Mouse (Mus musculus): Measurements from ENCODE around the gene Cenpx. TPM values are rescaled to one million over a fixed set of nuclear protein-coding genes. Genes with fewer than 3 reads are reported as not detected.
"Not testable (repeated sequence)": the region's sequence is repeated elsewhere in the genome, so short reads cannot be mapped to it uniquely, and the experiment has no call there.

The Cenpx gene
- polyA plus RNA-seq, 1 experiment from 2014 or later = 112 TPM

DNA sequence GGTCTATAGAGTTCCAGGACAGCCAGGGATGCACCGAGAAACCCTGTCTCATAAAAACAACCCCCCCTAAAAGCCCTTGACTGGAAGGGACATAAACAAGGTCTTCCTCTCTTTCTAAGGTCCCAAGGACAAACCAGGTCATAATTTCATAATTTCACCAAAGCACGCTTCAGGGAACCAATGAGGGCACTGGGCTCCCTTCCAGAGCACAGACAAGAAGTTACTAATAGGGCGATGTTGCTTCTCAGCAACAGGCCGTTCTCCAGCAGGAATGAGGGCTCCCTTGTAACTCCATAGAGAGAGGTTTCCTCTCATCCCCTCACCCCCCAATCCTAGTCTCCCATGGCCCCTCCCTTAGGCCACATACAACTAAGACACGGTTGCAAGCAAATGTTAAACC lies 27.4 kb upstream of the Cenpx start:
- no peak overlapping the region for H3K9ac ChIP-seq (ENCODE audit: low read length)
- WGBS = 90% methylated on average over 5 of the region's 5 CpGs
- ATAC-seq (ENCODE audit: insufficient read depth, low FRiP score, low TSS enrichment) (no peak), DNase-seq (ENCODE audit: low spot score) (no peak)
- no peak overlapping the region for H3K27ac ChIP-seq (ENCODE audit: low read depth, low read length)
- H3K9me3 ChIP-seq (ENCODE audit: control insufficient read depth, low read length) = no peaks in the 10 kb centered on the region
- no peaks in the 10 kb centered on the region for H3K36me3 ChIP-seq (ENCODE audit: control insufficient read depth, insufficient read depth, low read length)
- H3K4me3 ChIP-seq (ENCODE audit: low read depth, low read length) = no peak overlapping the region
- no peaks in the 10 kb centered on the region for H3K4me1 ChIP-seq (ENCODE audit: control insufficient read depth, insufficient read depth, low read length)
- H3K4me2 ChIP-seq (ENCODE audit: low read depth) = no peak overlapping the region
- no peaks in the 10 kb centered on the region for H3K27me3 ChIP-seq (ENCODE audit: control insufficient read depth, insufficient read depth, low read length)

DNA sequence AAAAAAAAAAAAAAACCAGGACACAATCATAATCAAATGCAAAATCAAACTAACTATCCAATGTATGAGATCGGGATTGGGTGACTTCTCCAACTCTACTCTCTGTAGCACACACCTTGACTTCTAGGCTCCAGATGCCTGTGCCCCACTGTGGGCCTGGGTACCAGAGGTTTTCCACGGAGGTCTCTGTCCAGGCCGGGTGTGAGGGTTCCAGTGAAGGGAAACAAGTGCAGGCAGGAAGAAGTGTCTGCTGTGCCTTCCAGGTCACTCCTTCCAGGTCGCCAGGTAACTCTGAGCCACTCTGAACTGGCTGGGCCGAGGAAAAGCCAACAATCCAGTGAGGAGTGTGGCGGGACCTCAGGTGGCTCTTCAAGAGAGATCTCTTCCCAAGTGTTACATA lies 22.9 kb upstream of the Cenpx start:
- no peak for ATAC-seq (ENCODE audit: insufficient read depth, low FRiP score, low TSS enrichment)
- WGBS = 77% methylated on average over 6 of the region's 6 CpGs

DNA sequence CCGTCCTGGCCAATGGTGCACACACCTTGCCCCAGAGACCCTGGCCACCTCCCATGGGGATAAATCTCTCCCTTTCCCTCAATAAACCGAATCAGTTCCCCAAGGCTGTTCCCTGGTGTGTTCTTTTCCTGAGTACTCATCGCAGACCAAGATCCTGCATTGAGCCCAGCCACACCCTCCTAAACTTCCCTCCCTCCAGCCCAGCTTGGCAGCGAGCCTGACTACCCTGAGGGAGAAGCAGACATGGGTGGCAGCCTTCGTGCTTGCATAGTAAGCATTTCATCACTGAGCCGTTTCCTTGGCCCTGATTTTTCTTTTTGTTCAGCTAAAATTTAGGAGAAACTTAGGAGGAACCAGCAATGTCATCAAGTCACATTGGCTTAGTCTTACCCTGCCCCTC lies 20.0 kb upstream of the Cenpx start:
- Histone ChIP-seq H3K9ac (ENCODE audit: low read length) (no peak overlapping the region), H3K36me3 (ENCODE audit: control insufficient read depth, insufficient read depth, low read length) (no peaks in the 10 kb centered on the region), H3K9me3 (ENCODE audit: control insufficient read depth, low read length) (no peaks in the 10 kb centered on the region), H3K4me2 (ENCODE audit: low read depth) (no peak overlapping the region), H3K4me1 (ENCODE audit: control insufficient read depth, insufficient read depth, low read length) (no peaks in the 10 kb centered on the region), H3K4me3 (ENCODE audit: low read depth, low read length) (no peak overlapping the region), H3K27ac (ENCODE audit: low read depth, low read length) (no peak overlapping the region), H3K27me3 (ENCODE audit: control insufficient read depth, insufficient read depth, low read length) (no peaks in the 10 kb centered on the region)
- ATAC-seq (ENCODE audit: insufficient read depth, low FRiP score, low TSS enrichment) (no peak), DNase-seq (ENCODE audit: low spot score) (no peak)
- WGBS = 68% methylated on average over 6 of the region's 6 CpGs

More for the DNA sequence above, 22.9 kb upstream of the Cenpx start:
- DNase-seq (ENCODE audit: low spot score) = no peak
- Histone ChIP-seq H3K27me3 (ENCODE audit: control insufficient read depth, insufficient read depth, low read length) (no peaks in the 10 kb centered on the region), H3K36me3 (ENCODE audit: control insufficient read depth, insufficient read depth, low read length) (no peaks in the 10 kb centered on the region), H3K9ac (ENCODE audit: low read length) (no peak overlapping the region), H3K9me3 (ENCODE audit: control insufficient read depth, low read length) (no peaks in the 10 kb centered on the region), H3K4me1 (ENCODE audit: control insufficient read depth, insufficient read depth, low read length) (no peaks in the 10 kb centered on the region), H3K27ac (ENCODE audit: low read depth, low read length) (no peak overlapping the region), H3K4me2 (ENCODE audit: low read depth) (no peak overlapping the region), H3K4me3 (ENCODE audit: low read depth, low read length) (no peak overlapping the region)

DNA sequence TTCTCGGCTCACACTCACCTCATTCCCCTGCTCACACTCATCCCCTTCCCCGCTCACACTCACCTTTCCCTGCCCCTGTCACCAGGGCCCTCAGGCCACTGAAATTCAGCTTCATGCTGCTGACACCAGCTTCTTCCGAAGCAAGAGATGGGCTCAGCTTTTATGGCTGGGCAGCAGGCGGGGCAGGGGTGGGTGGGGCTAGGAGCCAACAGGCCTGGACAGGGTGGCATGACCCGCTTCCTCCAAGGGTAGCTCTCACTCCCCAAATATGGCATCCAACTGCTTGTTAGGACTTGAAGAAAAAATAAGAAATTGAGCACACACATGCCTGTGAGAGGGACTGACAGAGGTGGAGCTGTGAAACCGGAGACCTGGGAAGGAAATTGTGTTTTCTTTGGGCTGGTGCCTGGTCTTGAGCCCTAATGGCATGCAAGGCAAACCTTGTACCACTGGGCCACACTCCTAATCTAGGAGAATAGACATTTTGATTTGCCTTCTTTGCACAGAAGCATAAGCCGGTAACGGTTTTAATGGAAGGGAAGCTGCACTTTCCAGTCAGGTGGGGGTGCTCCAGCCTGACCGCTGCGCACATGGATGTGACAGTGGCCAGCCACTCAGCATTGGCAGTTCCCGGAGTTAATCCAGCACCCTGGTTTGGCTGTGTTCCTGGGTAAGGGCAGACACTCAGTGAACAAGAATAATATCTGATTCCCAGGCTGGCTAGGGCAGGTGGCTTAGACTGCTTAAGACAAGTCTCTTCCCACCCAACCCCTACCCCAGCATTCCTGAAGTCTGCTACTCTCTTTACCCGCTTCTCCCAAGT lies 18.5 kb upstream of the Cenpx start, which contains the start of gene Cbr2:
Gene Cbr2 (minus strand): TSS at position 257 of the 823 bp plus-strand sequence.
- Histone ChIP-seq H3K4me1 (ENCODE audit: control insufficient read depth, insufficient read depth, low read length) (no peaks in the 10 kb centered on the region), H3K36me3 (ENCODE audit: control insufficient read depth, insufficient read depth, low read length) (no peaks in the 10 kb centered on the region), H3K9me3 (ENCODE audit: control insufficient read depth, low read length) (no peaks in the 10 kb centered on the region), H3K4me3 (ENCODE audit: low read depth, low read length) (no peak within 1 kb of the TSS), H3K4me2 (ENCODE audit: low read depth) (no peak within 1 kb of the TSS), H3K27me3 (ENCODE audit: control insufficient read depth, insufficient read depth, low read length) (no peaks in the 10 kb centered on the region), H3K27ac (ENCODE audit: low read depth, low read length) (no peak within 1 kb of the TSS), H3K9ac (ENCODE audit: low read length) (no peak within 1 kb of the TSS)
- no peak for DNase-seq (ENCODE audit: low spot score)
- 78% methylated on average over 12 of the region's 12 CpGs for WGBS
- no peak for ATAC-seq (ENCODE audit: insufficient read depth, low FRiP score, low TSS enrichment)

DNA sequence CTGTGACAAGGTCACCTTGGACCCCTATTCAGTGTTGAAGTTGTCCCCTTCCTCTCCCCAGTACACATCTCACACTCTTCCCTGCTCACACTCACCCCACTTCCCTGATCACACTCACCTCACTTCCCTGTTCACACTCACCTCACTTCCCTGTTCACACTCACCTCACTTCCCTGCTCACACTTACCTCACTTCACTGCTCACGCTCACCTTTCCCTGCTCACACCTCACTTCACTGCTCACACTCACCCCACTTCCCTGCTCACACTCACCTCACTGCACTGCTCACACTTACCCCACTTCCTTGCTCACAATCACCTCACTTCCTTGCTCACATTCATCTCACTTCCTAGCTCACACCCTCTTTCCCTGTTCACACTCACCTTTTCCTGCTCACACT lies 17.9 kb upstream of the Cenpx start:
- WGBS = 96% methylated on average over 1 of the region's 1 CpGs
- no peaks in the 10 kb centered on the region for H3K27me3 ChIP-seq (ENCODE audit: control insufficient read depth, insufficient read depth, low read length)
- ATAC-seq (ENCODE audit: insufficient read depth, low FRiP score, low TSS enrichment) = no peak
- no peak overlapping the region for H3K27ac ChIP-seq (ENCODE audit: low read depth, low read length)
- DNase-seq (ENCODE audit: low spot score) = no peak
- H3K4me2 ChIP-seq (ENCODE audit: low read depth) = no peak overlapping the region
- H3K9ac ChIP-seq (ENCODE audit: low read length) = no peak overlapping the region
- H3K9me3 ChIP-seq (ENCODE audit: control insufficient read depth, low read length) = no peaks in the 10 kb centered on the region
- no peak overlapping the region for H3K4me3 ChIP-seq (ENCODE audit: low read depth, low read length)
- H3K36me3 ChIP-seq (ENCODE audit: control insufficient read depth, insufficient read depth, low read length) = no peaks in the 10 kb centered on the region
- peaks cover 1% of the 10 kb centered on the region; the same call in 1 of the 2 replicates for H3K4me1 ChIP-seq (ENCODE audit: control insufficient read depth, insufficient read depth, low read length)

DNA sequence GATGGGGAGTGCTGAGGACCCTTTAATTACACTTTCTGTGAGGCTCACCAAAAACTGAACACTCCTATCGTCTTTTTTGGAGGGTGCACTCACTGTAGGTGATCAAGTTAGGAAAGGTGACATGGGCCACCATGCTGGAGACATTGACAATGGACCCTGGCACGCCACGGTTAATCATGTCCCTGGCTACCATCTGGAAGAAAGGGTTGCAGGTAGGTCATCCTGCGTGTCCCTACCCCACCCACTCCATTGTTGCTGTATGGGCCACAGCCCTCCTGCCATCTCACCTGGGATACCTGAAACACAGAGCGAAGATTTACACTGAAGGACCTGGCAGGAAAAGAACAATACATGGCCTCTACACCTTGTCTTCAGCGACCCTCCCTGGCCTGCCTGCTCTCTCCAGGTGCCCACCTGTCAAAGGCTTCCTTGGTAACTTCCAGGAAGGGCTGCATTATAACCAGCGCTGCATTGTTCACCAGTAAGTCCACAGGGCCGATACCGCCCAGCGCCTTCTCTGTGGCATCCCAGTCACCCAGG lies 16.9 kb upstream of the Cenpx start:
- ATAC-seq (ENCODE audit: insufficient read depth, low FRiP score, low TSS enrichment) = no peak
- no peak overlapping the region for H3K9ac ChIP-seq (ENCODE audit: low read length)
- DNase-seq (ENCODE audit: low spot score) = no peak
- H3K4me3 ChIP-seq (ENCODE audit: low read depth, low read length) = no peak overlapping the region
- 83% methylated on average over 10 of the region's 10 CpGs for WGBS
- peaks cover 2% of the 10 kb centered on the region; the same call in 1 of the 2 replicates for H3K4me1 ChIP-seq (ENCODE audit: control insufficient read depth, insufficient read depth, low read length)
- no peak overlapping the region for H3K4me2 ChIP-seq (ENCODE audit: low read depth)
- H3K9me3 ChIP-seq (ENCODE audit: control insufficient read depth, low read length) = no peaks in the 10 kb centered on the region
- no peaks in the 10 kb centered on the region for H3K27me3 ChIP-seq (ENCODE audit: control insufficient read depth, insufficient read depth, low read length)
- H3K36me3 ChIP-seq (ENCODE audit: control insufficient read depth, insufficient read depth, low read length) = no peaks in the 10 kb centered on the region
- no peak overlapping the region for H3K27ac ChIP-seq (ENCODE audit: low read depth, low read length)

DNA sequence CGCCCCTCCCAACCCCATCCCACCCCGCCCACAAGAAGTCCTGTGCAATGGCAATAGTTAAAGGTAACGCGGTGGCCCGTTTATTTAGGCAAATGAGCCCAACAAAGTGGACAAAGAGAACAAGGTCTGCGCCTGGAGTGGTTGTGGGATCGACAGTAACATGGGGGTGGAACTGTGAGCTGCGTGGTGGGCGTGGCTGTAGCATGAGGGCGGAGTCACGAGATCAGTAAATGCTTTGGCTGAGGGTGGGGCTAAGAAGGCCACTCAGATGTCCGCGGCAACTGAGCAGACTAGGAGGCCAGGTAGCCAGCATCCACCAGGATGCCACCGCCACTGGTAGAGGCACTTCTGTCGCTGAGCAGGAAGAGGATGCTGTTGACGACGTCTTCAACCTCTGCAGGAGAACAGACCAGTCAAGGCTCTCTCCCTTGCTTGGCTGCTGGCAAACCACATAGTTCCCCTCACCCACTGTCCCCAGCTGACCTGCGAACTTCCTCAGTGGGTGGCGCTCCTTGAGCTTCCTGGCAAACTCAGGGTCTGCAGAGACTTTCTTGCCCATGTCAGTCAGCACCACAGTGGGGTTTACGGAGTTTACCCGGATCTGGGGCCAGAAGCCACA lies 16.0 kb upstream of the Cenpx start:
- not testable (repeated sequence) for H3K27ac ChIP-seq (ENCODE audit: low read depth, low read length); ATAC-seq (ENCODE audit: insufficient read depth, low FRiP score, low TSS enrichment); H3K36me3 ChIP-seq (ENCODE audit: control insufficient read depth, insufficient read depth, low read length); H3K27me3 ChIP-seq (ENCODE audit: control insufficient read depth, insufficient read depth, low read length); H3K4me3 ChIP-seq (ENCODE audit: low read depth, low read length); H3K9ac ChIP-seq (ENCODE audit: low read length); H3K4me1 ChIP-seq (ENCODE audit: control insufficient read depth, insufficient read depth, low read length); H3K9me3 ChIP-seq (ENCODE audit: control insufficient read depth, low read length)
- DNase-seq (ENCODE audit: low spot score) = peak; percentile 69
- 0 out of 2 replicates have a peak overlapping the region, but pooled peaks have one; percentile 12 for H3K4me2 ChIP-seq (ENCODE audit: low read depth)
- WGBS = 1% methylated on average over 17 of the region's 21 CpGs

DNA sequence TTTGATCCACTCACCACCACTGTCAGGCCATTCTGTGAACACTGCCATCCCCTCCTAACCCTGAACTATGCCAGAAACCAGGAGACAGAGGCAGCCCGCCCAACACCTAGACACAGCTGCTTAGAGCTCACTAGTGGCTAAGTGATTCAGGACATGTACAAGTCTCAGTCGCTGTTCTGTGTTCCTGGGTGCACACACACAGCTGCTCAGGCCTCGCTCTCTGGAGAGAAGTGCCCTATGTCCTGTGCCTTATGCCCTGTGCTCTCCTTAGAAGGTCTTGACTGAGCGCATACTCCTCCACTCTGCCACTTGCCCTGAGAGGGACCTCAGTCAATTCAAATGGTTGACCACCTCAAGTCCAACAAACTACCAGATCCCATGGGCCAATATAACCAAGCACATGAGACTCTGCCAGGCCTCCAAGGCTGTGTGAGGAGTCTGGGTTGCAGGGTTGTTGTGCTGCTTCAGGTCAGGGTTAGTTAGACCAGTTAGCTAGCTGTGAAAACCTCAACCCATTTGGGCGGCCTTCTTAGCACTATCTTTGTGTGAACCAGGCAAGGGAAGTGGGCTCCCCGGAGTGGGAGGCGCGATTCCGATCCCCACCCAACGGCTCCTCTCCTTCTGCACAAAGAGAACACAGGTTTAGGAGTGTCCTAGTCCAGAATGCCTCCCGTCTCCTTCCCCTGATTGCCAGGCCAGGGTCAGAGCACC lies 15.1 kb upstream of the Cenpx start:
- Histone ChIP-seq H3K9me3 (ENCODE audit: control insufficient read depth, low read length) (no peaks in the 10 kb centered on the region), H3K4me2 (ENCODE audit: low read depth) (no peak overlapping the region), H3K9ac (ENCODE audit: low read length) (no peak overlapping the region; the same call in 1 of the 2 replicates), H3K4me3 (ENCODE audit: low read depth, low read length) (no peak overlapping the region), H3K27ac (ENCODE audit: low read depth, low read length) (no peak overlapping the region), H3K27me3 (ENCODE audit: control insufficient read depth, insufficient read depth, low read length) (no peaks in the 10 kb centered on the region), H3K36me3 (ENCODE audit: control insufficient read depth, insufficient read depth, low read length) (no peaks in the 10 kb centered on the region), H3K4me1 (ENCODE audit: control insufficient read depth, insufficient read depth, low read length) (peaks cover 2% of the 10 kb centered on the region; the same call in 1 of the 2 replicates)
- ATAC-seq (ENCODE audit: insufficient read depth, low FRiP score, low TSS enrichment) (no peak), DNase-seq (ENCODE audit: low spot score) (no peak)
- 61% methylated on average over 11 of the region's 11 CpGs for WGBS
